Mouse (Mus musculus): ENCODE data around the gene Trpm1. TPM values are rescaled to one million over a fixed set of nuclear protein-coding genes. Genes with fewer than 3 reads are reported as not detected.

The Trpm1 gene
- polyA plus RNA-seq, 1 experiment = 2.4 TPM

DNA sequence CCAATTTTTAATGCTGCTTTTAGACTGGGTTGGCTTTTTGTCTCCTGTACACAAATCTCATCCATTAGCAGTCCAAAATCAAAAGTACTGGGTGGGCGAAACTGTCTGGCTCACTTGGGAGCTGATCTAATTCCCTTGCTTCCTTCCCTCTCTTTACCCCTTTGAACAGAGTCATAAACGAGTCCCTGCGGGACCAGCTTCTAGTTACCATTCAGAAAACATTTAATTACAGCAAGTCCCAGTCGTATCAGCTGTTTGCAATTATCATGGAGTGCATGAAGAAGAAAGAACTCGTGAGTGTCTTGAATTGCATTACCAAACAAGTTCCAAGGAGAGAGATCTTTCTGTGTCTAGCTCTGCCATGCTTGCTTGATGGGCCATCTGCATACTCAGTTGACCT, 55.1 kb downstream of the Trpm1 start:
- H3K4me1 ChIP-seq (ENCODE audit: control insufficient read depth, insufficient read depth, low read length) = no peaks in the 10 kb centered on the region
- no peak overlapping the region for H3K9ac ChIP-seq (ENCODE audit: low read depth, poor library complexity, severe bottlenecking)
- TF ChIP-seq POLR2A (IDR thresholded peaks at IDR 0.05; ENCODE audit: insufficient read depth, low read length) (no peak), EP300 (IDR thresholded peaks at IDR 0.05; ENCODE audit: insufficient read depth, low read depth, low read length) (no peak), CTCF (IDR thresholded peaks at IDR 0.05; ENCODE audit: low read depth, low read length) (no peak)
- no peak overlapping the region for H3K27ac ChIP-seq (ENCODE audit: insufficient read depth, low read length)
- H3K27me3 ChIP-seq (ENCODE audit: control insufficient read depth, insufficient read depth, low read length, poor library complexity, severe bottlenecking) = no peaks in the 10 kb centered on the region; the same call in 1 of the 2 replicates
- H3K4me3 ChIP-seq (ENCODE audit: low read depth, low read length) = no peak overlapping the region
- H3K36me3 ChIP-seq (ENCODE audit: control insufficient read depth, insufficient read depth, low read length, poor library complexity, severe bottlenecking) = no peaks in the 10 kb centered on the region
- H3K9me3 ChIP-seq (replicated peaks; ENCODE audit: control insufficient read depth, insufficient read depth, low read length, poor library complexity, severe bottlenecking) = no peaks in the 10 kb centered on the region

DNA sequence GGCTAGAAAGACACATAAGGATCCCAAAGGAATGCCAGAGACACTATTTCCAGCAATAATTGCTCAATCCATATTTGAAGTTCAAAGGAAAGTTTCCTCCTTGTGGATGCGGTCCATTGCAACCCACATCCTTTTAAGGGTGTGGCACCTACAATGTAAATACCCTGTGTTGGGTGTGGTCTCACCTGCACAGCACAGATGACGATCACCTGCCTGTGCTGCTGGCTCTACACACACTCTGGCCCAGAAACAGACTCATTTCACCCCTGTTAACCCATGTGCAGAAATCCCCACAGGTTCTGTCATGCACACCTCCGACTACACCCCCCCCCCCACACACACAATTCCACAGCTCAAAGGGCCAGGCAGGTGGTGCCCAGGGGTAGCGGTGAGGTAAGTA, 59.2 kb downstream of the Trpm1 start:
- Histone ChIP-seq H3K9me3 (replicated peaks; ENCODE audit: control insufficient read depth, insufficient read depth, low read length, poor library complexity, severe bottlenecking) (no peaks in the 10 kb centered on the region), H3K36me3 (ENCODE audit: control insufficient read depth, insufficient read depth, low read length, poor library complexity, severe bottlenecking) (no peaks in the 10 kb centered on the region), H3K4me3 (ENCODE audit: low read depth, low read length) (no peak overlapping the region), H3K9ac (ENCODE audit: low read depth, poor library complexity, severe bottlenecking) (no peak overlapping the region), H3K27ac (ENCODE audit: insufficient read depth, low read length) (no peak overlapping the region), H3K4me1 (ENCODE audit: control insufficient read depth, insufficient read depth, low read length) (no peaks in the 10 kb centered on the region), H3K27me3 (ENCODE audit: control insufficient read depth, insufficient read depth, low read length, poor library complexity, severe bottlenecking) (no peaks in the 10 kb centered on the region)
- TF ChIP-seq POLR2A (IDR thresholded peaks at IDR 0.05; ENCODE audit: insufficient read depth, low read length) = no peak
- TF ChIP-seq CTCF (IDR thresholded peaks at IDR 0.05; ENCODE audit: low read depth, low read length) = no peak
- no peak for TF ChIP-seq EP300 (IDR thresholded peaks at IDR 0.05; ENCODE audit: insufficient read depth, low read depth, low read length)

DNA sequence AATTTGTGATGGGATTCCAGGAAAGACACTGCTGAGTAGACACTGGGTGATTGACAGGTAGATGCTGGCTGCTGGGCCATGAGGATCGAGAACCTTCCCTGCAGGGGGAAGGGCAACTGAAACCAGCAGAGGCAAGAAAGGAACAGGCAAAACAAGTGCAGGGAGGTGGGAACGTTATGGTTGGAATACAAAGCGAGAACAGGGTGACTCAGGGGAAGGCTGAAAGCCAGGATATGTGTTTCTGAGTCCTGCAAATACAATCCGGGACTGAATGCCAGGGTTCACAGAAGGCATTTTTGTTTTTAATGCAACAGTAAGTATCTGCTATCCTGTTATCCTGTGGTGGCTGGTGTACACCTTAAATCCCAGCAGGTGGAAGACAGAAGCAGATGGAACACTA, 60.4 kb downstream of the Trpm1 start:
- Histone ChIP-seq H3K27me3 (ENCODE audit: control insufficient read depth, insufficient read depth, low read length, poor library complexity, severe bottlenecking) (no peaks in the 10 kb centered on the region), H3K4me1 (ENCODE audit: control insufficient read depth, insufficient read depth, low read length) (no peaks in the 10 kb centered on the region), H3K4me3 (ENCODE audit: low read depth, low read length) (no peak overlapping the region), H3K9me3 (replicated peaks; ENCODE audit: control insufficient read depth, insufficient read depth, low read length, poor library complexity, severe bottlenecking) (no peaks in the 10 kb centered on the region), H3K27ac (ENCODE audit: insufficient read depth, low read length) (no peak overlapping the region), H3K36me3 (ENCODE audit: control insufficient read depth, insufficient read depth, low read length, poor library complexity, severe bottlenecking) (no peaks in the 10 kb centered on the region), H3K9ac (ENCODE audit: low read depth, poor library complexity, severe bottlenecking) (no peak overlapping the region)
- TF ChIP-seq CTCF (IDR thresholded peaks at IDR 0.05; ENCODE audit: low read depth, low read length) = no peak
- no peak for TF ChIP-seq EP300 (IDR thresholded peaks at IDR 0.05; ENCODE audit: insufficient read depth, low read depth, low read length)
- TF ChIP-seq POLR2A (IDR thresholded peaks at IDR 0.05; ENCODE audit: insufficient read depth, low read length) = no peak

DNA sequence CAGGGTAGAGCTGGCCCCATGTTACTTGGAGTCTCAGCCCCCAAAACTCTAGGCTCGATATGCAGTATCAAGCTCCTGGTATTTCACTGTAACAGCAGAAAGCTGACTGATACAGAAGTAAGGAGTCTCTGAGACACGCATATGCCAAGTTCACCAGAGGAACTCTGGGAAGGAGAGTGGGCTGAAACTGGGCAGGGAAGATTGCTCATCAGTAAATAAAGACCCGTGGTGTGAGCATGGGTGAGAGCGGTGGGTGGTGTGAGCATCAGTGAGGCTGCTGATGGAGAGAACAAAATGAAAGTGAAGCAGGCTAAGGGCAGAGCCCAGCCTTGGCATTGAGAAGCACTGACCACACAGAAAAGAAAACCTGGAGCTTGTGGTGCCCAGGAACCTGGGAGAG, 62.0 kb downstream of the Trpm1 start:
- Histone ChIP-seq H3K27ac (ENCODE audit: insufficient read depth, low read length) (no peak overlapping the region), H3K9ac (ENCODE audit: low read depth, poor library complexity, severe bottlenecking) (no peak overlapping the region), H3K4me3 (ENCODE audit: low read depth, low read length) (no peak overlapping the region), H3K4me1 (ENCODE audit: control insufficient read depth, insufficient read depth, low read length) (no peaks in the 10 kb centered on the region), H3K36me3 (ENCODE audit: control insufficient read depth, insufficient read depth, low read length, poor library complexity, severe bottlenecking) (no peaks in the 10 kb centered on the region), H3K27me3 (ENCODE audit: control insufficient read depth, insufficient read depth, low read length, poor library complexity, severe bottlenecking) (no peaks in the 10 kb centered on the region), H3K9me3 (replicated peaks; ENCODE audit: control insufficient read depth, insufficient read depth, low read length, poor library complexity, severe bottlenecking) (no peaks in the 10 kb centered on the region)
- TF ChIP-seq EP300 (IDR thresholded peaks at IDR 0.05; ENCODE audit: insufficient read depth, low read depth, low read length) = no peak
- no peak for TF ChIP-seq POLR2A (IDR thresholded peaks at IDR 0.05; ENCODE audit: insufficient read depth, low read length)
- no peak for TF ChIP-seq CTCF (IDR thresholded peaks at IDR 0.05; ENCODE audit: low read depth, low read length)

DNA sequence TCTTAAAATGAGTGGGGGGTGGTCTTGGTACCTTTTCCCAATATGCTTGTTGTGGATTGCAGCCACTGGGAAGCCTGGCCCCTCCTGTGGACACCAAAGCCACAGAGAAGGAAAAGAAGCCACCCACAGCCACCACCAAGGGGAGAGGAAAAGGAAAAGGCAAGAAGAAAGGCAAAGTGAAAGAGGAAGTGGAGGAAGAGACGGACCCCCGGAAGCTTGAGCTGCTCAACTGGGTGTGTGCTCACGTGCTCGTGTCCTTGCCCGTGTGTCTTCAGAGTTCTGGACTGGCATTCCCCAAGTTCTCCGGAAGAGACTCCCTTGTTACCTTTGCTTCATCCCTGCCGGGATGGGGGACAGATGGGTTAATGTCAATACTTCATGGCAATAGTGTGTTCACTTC, 63.8 kb downstream of the Trpm1 start:
- H3K9ac ChIP-seq (ENCODE audit: low read depth, poor library complexity, severe bottlenecking) = no peak overlapping the region
- H3K27ac ChIP-seq (ENCODE audit: insufficient read depth, low read length) = no peak overlapping the region
- H3K9me3 ChIP-seq (replicated peaks; ENCODE audit: control insufficient read depth, insufficient read depth, low read length, poor library complexity, severe bottlenecking) = no peaks in the 10 kb centered on the region
- H3K4me1 ChIP-seq (ENCODE audit: control insufficient read depth, insufficient read depth, low read length) = no peaks in the 10 kb centered on the region
- no peaks in the 10 kb centered on the region for H3K36me3 ChIP-seq (ENCODE audit: control insufficient read depth, insufficient read depth, low read length, poor library complexity, severe bottlenecking)
- TF ChIP-seq EP300 (IDR thresholded peaks at IDR 0.05; ENCODE audit: insufficient read depth, low read depth, low read length) (no peak), CTCF (IDR thresholded peaks at IDR 0.05; ENCODE audit: low read depth, low read length) (no peak), POLR2A (IDR thresholded peaks at IDR 0.05; ENCODE audit: insufficient read depth, low read length) (no peak)
- no peaks in the 10 kb centered on the region for H3K27me3 ChIP-seq (ENCODE audit: control insufficient read depth, insufficient read depth, low read length, poor library complexity, severe bottlenecking)
- no peak overlapping the region for H3K4me3 ChIP-seq (ENCODE audit: low read depth, low read length)

GRCm38 (mm10) chr7:64219765-64220164, 66.1 kb downstream of the Trpm1 start:
- Histone ChIP-seq H3K9me3 (replicated peaks; ENCODE audit: control insufficient read depth, insufficient read depth, low read length, poor library complexity, severe bottlenecking) (no peaks in the 10 kb centered on the region), H3K36me3 (ENCODE audit: control insufficient read depth, insufficient read depth, low read length, poor library complexity, severe bottlenecking) (no peaks in the 10 kb centered on the region), H3K4me3 (ENCODE audit: low read depth, low read length) (no peak overlapping the region), H3K4me1 (ENCODE audit: control insufficient read depth, insufficient read depth, low read length) (no peaks in the 10 kb centered on the region), H3K9ac (ENCODE audit: low read depth, poor library complexity, severe bottlenecking) (no peak overlapping the region), H3K27me3 (ENCODE audit: control insufficient read depth, insufficient read depth, low read length, poor library complexity, severe bottlenecking) (no peaks in the 10 kb centered on the region), H3K27ac (ENCODE audit: insufficient read depth, low read length) (no peak overlapping the region)
- TF ChIP-seq CTCF (IDR thresholded peaks at IDR 0.05; ENCODE audit: low read depth, low read length) (no peak), POLR2A (IDR thresholded peaks at IDR 0.05; ENCODE audit: insufficient read depth, low read length) (no peak), EP300 (IDR thresholded peaks at IDR 0.05; ENCODE audit: insufficient read depth, low read depth, low read length) (no peak)
